Mouse (Mus musculus) heart, embryonic 13.5 days (tissue): Measurements from ENCODE around the gene 3110009E18Rik. TPM values are rescaled to one million over a fixed set of nuclear protein-coding genes. Genes with fewer than 3 reads are reported as not detected.

ENCODE experiments used
- ATAC-seq: fragments of 200-750 bp; cut with Nextera tagmentation; 2 replicates; pipeline ENCODE4 v1.8.0; 2017; ENCODE audit warnings: moderate TSS enrichment; ENCODE audit not compliant: insufficient number of reproducible peaks, low FRiP score, low TSS enrichment; ENCODE audit errors: extremely low read depth
- H3K27ac ChIP-seq: fragments of 300-500 bp; sonication (generic); replicated peaks from 2 replicates; pipeline ENCODE4 v1.5.1; 2015; ENCODE audit warnings: moderate library complexity, mild to moderate bottlenecking, inconsistent platforms
- H3K27me3 ChIP-seq: fragments of 300-500 bp; sonication (generic); replicated peaks from 2 replicates; pipeline ENCODE4 v1.6.1; 2015; ENCODE audit warnings: mild to moderate bottlenecking, inconsistent platforms
- H3K36me3 ChIP-seq: fragments of 300-500 bp; sonication (generic); 2 replicates; pipeline ENCODE4 v1.6.1; 2015; ENCODE audit warnings: mild to moderate bottlenecking, inconsistent platforms
- H3K4me1 ChIP-seq: fragments of 300-500 bp; sonication (generic); 2 replicates; pipeline ENCODE4 v1.6.1; 2015; ENCODE audit warnings: inconsistent platforms
- H3K4me2 ChIP-seq: fragments of 300-500 bp; sonication (generic); 2 replicates; pipeline ENCODE4 v1.6.1; 2015; ENCODE audit warnings: inconsistent platforms, mild to moderate bottlenecking, moderate library complexity
- H3K4me3 ChIP-seq: fragments of 300-500 bp; sonication (generic); 2 replicates; pipeline ENCODE4 v1.5.1; 2015; ENCODE audit warnings: moderate library complexity, mild to moderate bottlenecking, inconsistent platforms
- H3K9ac ChIP-seq: fragments of 300-500 bp; sonication (generic); 2 replicates; pipeline ENCODE4 v1.6.1; 2015; ENCODE audit warnings: inconsistent platforms, mild to moderate bottlenecking, moderate library complexity
- H3K9me3 ChIP-seq: fragments of 300-500 bp; sonication (generic); 2 replicates; pipeline ENCODE4 v1.6.1; 2016; ENCODE audit warnings: inconsistent platforms
- WGBS: fragments of 180-500 bp; shearing (Covaris S2); methylation state at CpG from one replicate; pipeline ENCODE4 v1.1.7; 2015; ENCODE audit warnings: mixed read lengths; 5-methylcytosine and 5-hydroxymethylcytosine counted together
- polyA plus RNA-seq: library from polyadenylated mRNA; unstranded; fragments of >200 nt; fragmentation: Nextera tagmentation; extraction: Ambion mirVana; gene quantifications from 2 replicates; pipeline ENCODE4 v1.2.1, GENCODE M21; 2015

3110009E18Rik gene
- polyA plus RNA-seq, 1 experiment from 2014 or later: 12.0 TPM

DNA sequence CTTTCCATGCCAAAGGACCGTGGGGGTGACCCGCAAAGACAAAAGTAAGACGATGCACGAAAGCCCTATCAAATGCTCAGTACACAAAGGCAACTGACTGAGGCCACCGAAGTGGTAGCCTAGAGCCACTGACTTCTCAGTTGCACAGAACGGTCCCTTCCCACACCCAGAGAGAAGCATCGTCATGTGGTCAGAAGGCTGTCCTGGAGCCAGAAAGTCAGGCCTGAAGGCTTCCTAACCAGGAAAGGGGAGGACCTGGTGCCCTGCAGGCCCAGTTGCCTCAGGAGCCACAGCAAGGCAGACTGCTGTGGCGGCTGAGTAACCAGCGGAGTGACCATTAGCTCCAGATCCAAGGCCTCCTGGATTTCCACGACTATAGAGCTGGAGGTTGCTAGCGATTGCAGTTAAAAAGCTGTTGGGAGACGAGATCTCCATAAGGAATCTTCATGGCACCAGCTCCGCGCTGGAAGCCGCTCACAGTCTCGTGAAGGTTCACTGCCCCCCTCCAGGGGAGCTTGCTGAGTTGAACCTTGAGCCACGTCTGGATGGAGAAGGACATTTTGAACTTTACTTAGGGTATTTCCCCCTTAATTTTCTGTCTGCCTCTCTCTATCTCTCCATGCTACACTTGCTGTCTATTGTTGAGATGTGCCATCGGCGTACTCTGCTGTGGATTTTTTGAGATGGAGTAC lies 11.1 kb upstream of the 3110009E18Rik start:
- WGBS: 84% methylated on average over 19 of the region's 19 CpGs

DNA sequence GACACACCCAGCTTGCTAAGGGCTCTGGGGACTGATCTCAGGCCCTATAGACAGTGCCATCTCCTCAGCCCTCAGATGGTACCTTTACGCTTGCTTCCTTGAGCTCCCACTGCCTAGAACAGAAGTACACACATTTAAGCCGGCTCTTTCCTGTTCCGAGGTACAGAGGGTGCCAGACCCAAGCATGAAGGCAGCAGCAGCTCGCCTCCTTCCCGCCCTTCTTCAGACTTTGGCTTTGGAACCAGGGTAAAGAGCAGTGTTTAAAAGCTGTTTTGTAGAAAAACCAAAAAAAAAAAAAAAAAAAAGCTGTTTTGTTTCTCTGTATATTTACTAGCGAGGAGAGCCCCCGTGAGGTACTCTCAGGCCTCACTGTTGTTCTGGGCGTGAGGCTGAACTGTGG lies 9.2 kb upstream of the 3110009E18Rik start:
- no peak overlapping the region for H3K27ac ChIP-seq
- H3K4me1 ChIP-seq: peaks cover 15% of the 10 kb centered on the region
- H3K27me3 ChIP-seq: no peaks in the 10 kb centered on the region
- no peak overlapping the region for H3K4me3 ChIP-seq
- H3K9me3 ChIP-seq: peaks cover 7% of the 10 kb centered on the region
- ATAC-seq: no peak
- H3K36me3 ChIP-seq: peaks cover 53% of the 10 kb centered on the region
- H3K4me2 ChIP-seq: no peak overlapping the region
- H3K9ac ChIP-seq: no peak overlapping the region
- 83% methylated on average over 8 of the region's 8 CpGs for WGBS

More for the DNA sequence above, 11.1 kb upstream of the 3110009E18Rik start:
- Histone ChIP-seq H3K9me3 (peaks cover 7% of the 10 kb centered on the region), H3K9ac (no peak overlapping the region), H3K4me3 (no peak overlapping the region), H3K27me3 (no peaks in the 10 kb centered on the region), H3K27ac (no peak overlapping the region), H3K4me2 (no peak overlapping the region), H3K36me3 (peaks cover 36% of the 10 kb centered on the region), H3K4me1 (no peaks in the 10 kb centered on the region)
- no peak for ATAC-seq

DNA sequence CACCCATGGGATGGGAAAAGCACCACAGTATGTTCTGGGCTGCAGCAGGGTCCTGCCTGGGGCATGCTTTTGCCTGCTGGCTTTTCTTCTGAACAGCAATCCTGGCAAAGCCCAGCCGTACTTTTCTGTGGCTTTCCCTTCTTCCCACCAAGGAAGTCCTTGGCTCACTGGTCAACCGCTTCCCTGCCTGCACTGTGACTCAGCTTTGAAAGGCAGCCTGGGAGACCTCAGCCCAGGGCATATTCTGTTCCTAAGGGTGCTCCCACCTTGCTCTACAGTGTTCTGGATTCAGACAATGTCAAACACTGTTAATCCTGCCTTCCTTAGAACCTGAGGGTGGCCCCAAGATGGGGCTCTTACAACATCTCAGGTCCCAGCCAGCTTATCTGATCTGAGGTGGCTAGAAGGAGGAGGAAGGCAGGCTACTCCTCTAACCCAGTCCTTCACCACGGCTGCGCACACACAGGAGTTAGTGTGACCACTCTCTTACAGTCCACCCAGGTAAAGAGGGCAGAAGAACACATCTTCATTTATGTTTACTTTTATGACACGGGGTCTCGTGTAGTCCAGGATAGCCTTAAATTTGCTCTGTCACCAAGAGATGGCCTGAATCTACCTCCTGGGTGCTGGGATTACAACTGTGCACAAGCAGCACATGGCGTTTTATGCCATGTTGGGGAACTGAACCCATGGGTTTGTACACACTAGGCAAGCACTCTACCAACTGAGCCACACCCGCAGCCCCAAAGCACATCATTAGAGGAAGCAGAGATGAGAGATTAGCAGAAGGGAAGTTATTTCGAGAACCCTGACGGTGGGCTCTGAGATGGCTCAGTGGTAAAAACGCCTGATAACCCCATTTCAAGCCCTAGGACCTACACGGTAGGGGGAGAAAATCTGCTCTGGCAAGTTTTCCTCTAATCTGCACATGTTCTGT lies 8.5 kb upstream of the 3110009E18Rik start:
- Histone ChIP-seq H3K9ac (no peak overlapping the region), H3K27ac (no peak overlapping the region), H3K4me3 (no peak overlapping the region), H3K4me1 (peaks cover 22% of the 10 kb centered on the region), H3K36me3 (peaks cover 59% of the 10 kb centered on the region), H3K4me2 (no peak overlapping the region), H3K9me3 (peaks cover 7% of the 10 kb centered on the region), H3K27me3 (no peaks in the 10 kb centered on the region)
- ATAC-seq: no peak
- WGBS: 72% methylated on average over 12 of the region's 12 CpGs

GRCm38 (mm10) chr1:120115671-120116081 lies 5.3 kb upstream of the 3110009E18Rik start:
- no peak for ATAC-seq
- WGBS: 72% methylated on average over 9 of the region's 9 CpGs
- peaks cover 7% of the 10 kb centered on the region for H3K9me3 ChIP-seq
- H3K9ac ChIP-seq: no peak overlapping the region
- H3K4me1 ChIP-seq: peaks cover 49% of the 10 kb centered on the region
- H3K27ac ChIP-seq: peak overlapping the region; percentile 81
- no peak overlapping the region for H3K4me2 ChIP-seq
- no peaks in the 10 kb centered on the region for H3K27me3 ChIP-seq
- H3K36me3 ChIP-seq: peaks cover 80% of the 10 kb centered on the region
- H3K4me3 ChIP-seq: no peak overlapping the region

GRCm38 (mm10) chr1:120116106-120116505 lies 4.9 kb upstream of the 3110009E18Rik start:
- H3K4me3 ChIP-seq: no peak overlapping the region
- H3K36me3 ChIP-seq: peaks cover 80% of the 10 kb centered on the region
- peaks cover 49% of the 10 kb centered on the region for H3K4me1 ChIP-seq
- peak overlapping the region; percentile 81 for H3K27ac ChIP-seq
- 56% methylated on average over 11 of the region's 11 CpGs for WGBS
- ATAC-seq: no peak
- no peaks in the 10 kb centered on the region for H3K27me3 ChIP-seq
- no peak overlapping the region for H3K4me2 ChIP-seq
- peaks cover 7% of the 10 kb centered on the region for H3K9me3 ChIP-seq
- H3K9ac ChIP-seq: 0 out of 2 replicates have a peak overlapping the region, but pooled peaks have one; percentile 50

- Histone ChIP-seq H3K4me3 (peak overlapping the region; percentile 67; the same call in 1 of the 2 replicates), H3K27ac (no peak overlapping the region), H3K36me3 (peaks cover 54% of the 10 kb centered on the region), H3K9me3 (peaks cover 7% of the 10 kb centered on the region), H3K9ac (peak overlapping the region; percentile 86), H3K27me3 (no peaks in the 10 kb centered on the region), H3K4me1 (peaks cover 60% of the 10 kb centered on the region), H3K4me2 (peak overlapping the region; percentile 83)
- 83% methylated on average over 2 of the region's 2 CpGs for WGBS
- ATAC-seq: no peak
Measured at GRCm38 (mm10) chr1:120118854-120119253, 2.1 kb upstream of the 3110009E18Rik start.

- Histone ChIP-seq H3K9me3 (peaks cover 4% of the 10 kb centered on the region), H3K36me3 (peaks cover 49% of the 10 kb centered on the region), H3K4me2 (peak overlapping the region; percentile 83), H3K4me1 (peaks cover 60% of the 10 kb centered on the region), H3K27me3 (no peaks in the 10 kb centered on the region), H3K4me3 (peak overlapping the region; percentile 67), H3K27ac (peak overlapping the region; percentile 94), H3K9ac (peak overlapping the region; percentile 86)
- ATAC-seq: no peak
- 69% methylated on average over 4 of the region's 4 CpGs for WGBS
Measured at GRCm38 (mm10) chr1:120119389-120119788, 1.6 kb upstream of the 3110009E18Rik start.

DNA sequence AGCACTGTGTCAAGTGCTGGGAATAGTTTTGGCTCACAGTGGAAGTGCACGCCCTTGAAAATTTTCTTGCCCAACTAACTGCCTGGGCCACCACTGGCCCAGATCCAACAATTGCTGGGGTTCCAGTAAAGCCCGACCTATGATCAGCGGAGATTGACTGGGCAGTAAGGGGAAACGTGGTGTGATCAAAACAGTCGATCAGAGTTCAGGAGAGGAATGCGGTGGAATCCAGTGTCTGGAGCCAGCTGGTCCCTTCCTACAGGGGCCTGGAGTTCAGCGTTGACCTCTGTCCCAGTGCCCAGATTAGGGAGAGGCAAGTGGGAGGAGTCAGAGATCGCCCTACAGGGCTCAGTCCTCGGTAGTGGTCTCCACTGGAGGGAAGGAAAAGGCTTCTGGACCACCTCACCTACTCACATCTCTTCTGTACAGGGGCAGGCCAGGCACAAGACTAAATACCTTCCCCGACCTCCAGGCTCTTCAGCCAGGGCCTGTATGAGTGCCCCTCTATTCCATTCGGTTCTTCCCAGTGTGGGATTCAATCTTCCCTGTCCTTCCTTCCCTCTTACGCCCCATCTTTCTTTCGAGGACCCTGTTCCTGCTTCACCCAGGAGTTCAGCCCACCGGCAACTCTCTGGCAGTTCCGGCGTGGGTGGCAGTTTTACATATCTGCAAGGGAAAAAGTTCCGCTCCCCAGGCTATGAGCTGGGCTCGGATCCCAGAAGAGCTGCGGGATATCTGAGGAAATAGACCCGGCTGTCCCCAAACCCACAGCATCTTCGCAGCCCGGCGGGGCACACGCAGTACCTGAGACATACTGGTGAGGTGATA lies 632 bp upstream of the 3110009E18Rik start:
- Histone ChIP-seq H3K4me3 (peak overlapping the region; percentile 67), H3K4me2 (peak overlapping the region; percentile 83), H3K27me3 (no peaks in the 10 kb centered on the region), H3K36me3 (peaks cover 39% of the 10 kb centered on the region), H3K9me3 (no peaks in the 10 kb centered on the region), H3K27ac (peak overlapping the region; percentile 94), H3K4me1 (peaks cover 61% of the 10 kb centered on the region), H3K9ac (peak overlapping the region; percentile 86)
- peak; percentile 20; the same call in 1 of the 2 replicates for ATAC-seq
- WGBS: 1% methylated on average over 24 of the region's 24 CpGs

DNA sequence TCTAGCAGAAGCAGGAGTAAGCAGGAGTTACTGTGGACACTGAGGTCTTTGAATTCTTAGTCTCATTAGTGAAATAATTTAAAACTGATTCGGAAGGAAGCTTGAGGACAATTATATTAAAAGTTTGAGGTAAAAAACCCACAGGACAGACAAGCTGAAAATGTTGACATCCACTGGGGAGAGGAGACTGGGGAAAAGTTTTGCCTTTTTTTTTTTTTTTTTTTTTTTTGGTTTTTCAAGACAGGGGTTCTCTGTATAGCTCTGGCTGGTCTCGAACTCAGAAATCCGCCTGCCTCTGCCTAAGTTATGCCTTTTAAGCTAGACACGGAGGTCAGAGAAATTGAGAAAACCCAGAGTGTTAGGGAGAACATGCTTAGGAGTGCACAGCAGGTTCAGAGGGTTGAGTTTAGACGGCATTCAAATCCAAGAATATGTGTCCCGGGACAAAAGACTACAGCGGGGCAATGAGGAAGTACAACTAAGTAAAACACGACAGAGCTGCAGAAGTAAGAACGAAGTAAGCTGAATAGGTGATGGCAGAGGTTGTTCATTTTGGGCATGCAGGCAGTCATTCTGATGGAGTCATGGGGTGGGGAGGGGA lies 1.0 kb downstream of the 3110009E18Rik start:
- Histone ChIP-seq H3K4me3 (peak overlapping the region; percentile 67), H3K9ac (peak overlapping the region; percentile 80), H3K36me3 (peaks cover 26% of the 10 kb centered on the region), H3K27ac (peak overlapping the region; percentile 94), H3K27me3 (no peaks in the 10 kb centered on the region), H3K9me3 (no peaks in the 10 kb centered on the region), H3K4me1 (peaks cover 53% of the 10 kb centered on the region), H3K4me2 (peak overlapping the region; percentile 83)
- 87% methylated on average over 9 of the region's 9 CpGs for WGBS
- ATAC-seq: no peak

DNA sequence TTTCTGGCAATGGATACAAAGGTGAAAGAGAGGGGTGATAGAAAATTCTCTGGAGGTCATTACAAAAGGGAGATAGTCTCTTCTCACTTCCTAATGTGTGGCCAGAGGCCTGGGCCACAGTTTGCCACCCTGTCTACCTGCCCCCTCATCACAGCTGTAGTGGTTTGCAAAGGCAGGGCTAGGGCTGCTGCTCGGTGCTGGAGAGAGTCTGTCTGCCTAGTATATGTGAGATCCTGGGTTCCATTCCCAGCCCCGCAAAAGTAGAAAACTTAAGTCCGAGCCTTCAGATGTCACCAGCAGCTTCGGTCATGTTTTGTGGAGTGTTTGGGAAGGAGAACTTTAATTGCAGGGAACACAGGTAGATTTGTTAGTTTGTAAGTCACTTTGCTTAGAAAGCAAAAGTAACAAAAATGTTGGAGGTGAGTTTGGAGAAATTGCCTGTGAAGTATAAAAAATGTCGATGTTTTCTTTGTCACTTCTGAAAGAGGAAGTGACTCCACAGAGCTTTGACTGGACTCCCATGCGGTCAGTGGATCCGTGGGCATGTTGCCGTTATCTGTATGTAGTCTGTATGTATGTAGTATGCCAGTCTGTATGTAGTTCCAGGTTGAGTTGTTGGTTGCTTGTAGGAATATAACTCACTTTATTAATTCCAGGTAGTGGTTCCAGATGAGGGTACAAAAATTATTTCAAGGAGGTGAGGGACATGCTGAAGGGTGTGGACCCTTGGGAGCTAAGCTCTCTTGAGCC lies 1.8 kb downstream of the 3110009E18Rik start:
- Histone ChIP-seq H3K4me3 (no peak overlapping the region), H3K27me3 (no peaks in the 10 kb centered on the region), H3K36me3 (peaks cover 18% of the 10 kb centered on the region), H3K4me2 (no peak overlapping the region), H3K4me1 (peaks cover 46% of the 10 kb centered on the region), H3K9ac (no peak overlapping the region), H3K9me3 (no peaks in the 10 kb centered on the region), H3K27ac (no peak overlapping the region)
- WGBS: 86% methylated on average over 8 of the region's 8 CpGs
- no peak for ATAC-seq
